ENCODE assay signal across 8 mouse cellular contexts in genomic region chr17:47504941-47505346, GRCm38 (mm10). TPM values are rescaled to one million over a fixed set of nuclear protein-coding genes. Genes with fewer than 3 reads are reported as not detected.
DNase-seq lines count a peak whose midpoint lies in the region; ATAC-seq and TF ChIP-seq lines count a peak whose summit lies in the region.

Ccnd3 (plus strand) TSS chr17:47505051.

- H3K4me1 ChIP-seq in hindbrain, embryonic 11.5 days (replicated peaks; ENCODE audit: control insufficient read depth, insufficient read depth, low read length): peaks cover 7% of the 10 kb centered on the region
- H3K4me1 ChIP-seq in lung, embryonic 16.5 days (replicated peaks; ENCODE audit: control insufficient read depth, insufficient read depth, low read length): peaks cover 44% of the 10 kb centered on the region

- H3K36me3 ChIP-seq in hindbrain, embryonic 11.5 days (ENCODE audit: control insufficient read depth, insufficient read depth, low read length): no peaks in the 10 kb centered on the region
- H3K36me3 ChIP-seq in lung, embryonic 16.5 days (ENCODE audit: control insufficient read depth, insufficient read depth, low read length): no peaks in the 10 kb centered on the region; the same call in 1 of the 2 replicates

- ATAC-seq in CD4-positive, CD25-positive, alpha-beta regulatory T cell, adult 4 months: peak; percentile 30
- no peak for ATAC-seq in hindbrain, embryonic 11.5 days (ENCODE audit: low FRiP score)
- ATAC-seq in lung, embryonic 16.5 days (ENCODE audit: low read depth): peak; percentile 37
- ATAC-seq in neutrophil, adult 5-6 weeks (ENCODE audit: extremely low read depth, insufficient number of reproducible peaks, low FRiP score, poor library complexity, severe bottlenecking): peak; percentile 59

- no peak within 1 kb of the TSS for H3K27ac ChIP-seq in hindbrain, embryonic 11.5 days (ENCODE audit: low read depth, low read length)
- peak within 1 kb of the TSS; percentile 33 for H3K27ac ChIP-seq in lung, embryonic 16.5 days (ENCODE audit: low read length)

- TF ChIP-seq POLR2A in brain, embryonic 14.5 days (IDR thresholded peaks at IDR 0.05; ENCODE audit: borderline replicate concordance, extremely low read depth, insufficient read depth, insufficient read length, poor library complexity, severe bottlenecking): no peak

- peak within 1 kb of the TSS; percentile 64 for H3K9ac ChIP-seq in hindbrain, embryonic 11.5 days (ENCODE audit: low read depth, low read length)
- H3K9ac ChIP-seq in lung, embryonic 16.5 days (ENCODE audit: low read length): peak within 1 kb of the TSS; percentile 60

- no peaks in the 10 kb centered on the region for H3K27me3 ChIP-seq in hindbrain, embryonic 11.5 days (ENCODE audit: control insufficient read depth, insufficient read depth, low read length)
- H3K27me3 ChIP-seq in lung, embryonic 16.5 days (ENCODE audit: control insufficient read depth, insufficient read depth, low read depth, low read length): no peaks in the 10 kb centered on the region

- peak within 1 kb of the TSS; percentile 62 for H3K4me2 ChIP-seq in hindbrain, embryonic 11.5 days (replicated peaks; ENCODE audit: low read depth, low read length)
- peak within 1 kb of the TSS; percentile 61 for H3K4me2 ChIP-seq in lung, embryonic 16.5 days (ENCODE audit: low read depth, low read length)

- 3% methylated on average over 22 of the region's 22 CpGs for WGBS in hindbrain, embryonic 11.5 days
- under 1% methylated on average over 22 of the region's 22 CpGs for WGBS in lung, embryonic 16.5 days

- no peak for TF ChIP-seq CTCF in brain, embryonic 14.5 days (IDR thresholded peaks at IDR 0.05; ENCODE audit: borderline replicate concordance, extremely low read depth, insufficient read depth, insufficient read length)

- no peaks in the 10 kb centered on the region for H3K9me3 ChIP-seq in hindbrain, embryonic 11.5 days (ENCODE audit: control insufficient read depth, low read length)
- H3K9me3 ChIP-seq in lung, embryonic 16.5 days (ENCODE audit: control insufficient read depth, low read length): no peaks in the 10 kb centered on the region

- peak; percentile 37 for DNase-seq in brain, embryonic 14.5 days (ENCODE audit: low read depth)
- DNase-seq in frontal cortex, postnatal 25 days (ENCODE audit: low spot score in 2 of 2): peak; percentile 25 to 39
- peak; percentile 56 for DNase-seq in hindbrain, embryonic 11.5 days (ENCODE audit: low spot score)
- DNase-seq in layer of hippocampus, postnatal 10 days (ENCODE audit: low spot score in 2 of 2): peak; percentile 52 to 59
- peak; percentile 86 for DNase-seq in thymus, postnatal 0 days (ENCODE audit: low spot score)

- H3K4me3 ChIP-seq in hindbrain, embryonic 11.5 days (ENCODE audit: low read depth, low read length): peak within 1 kb of the TSS; percentile 33
- peak within 1 kb of the TSS; percentile 50 for H3K4me3 ChIP-seq in lung, embryonic 16.5 days (ENCODE audit: low read length)

RNA-seq across cellular contexts. Expression of gene Ccnd3, which starts in this region (rescaled TPM):
- polyA plus RNA-seq in CD4-positive, CD25-positive, alpha-beta regulatory T cell, adult 4 months (2017; shearing (Covaris generic)): 100 to 1,000 TPM; 149 to 151 TPM
- polyA plus RNA-seq in brain, embryonic 14.5 days (2012; rRNA removed): 59.7 and 68.5 TPM in 2 replicates
- polyA plus RNA-seq in hindbrain, embryonic 11.5 days (2014; fragmentation: Nextera tagmentation; extraction: Ambion mirVana): 190 and 195 TPM in 2 replicates
- 10 to 100 TPM; 34.7 to 39.6 TPM for total RNA-seq in layer of hippocampus, postnatal 10 days (2021)
- 258 and 277 TPM in 2 replicates for polyA plus RNA-seq in lung, embryonic 16.5 days (2015; fragmentation: Nextera tagmentation; extraction: Ambion mirVana)
- 215 and 232 TPM in 2 replicates for total RNA-seq in neutrophil, adult 5-6 weeks (2017)
- 1,113 and 1,146 TPM in 2 replicates for polyA plus RNA-seq in thymus, postnatal 0 days (2015; fragmentation: Nextera tagmentation; extraction: Ambion mirVana)

Comparison
In these comparisons a context has a peak if more than half of its experiments do, and no peak if none do; other contexts are left out.
1. DNase-seq: peak in every context shown above with its lines; median percentile 86 in thymus, postnatal 0 days; 56 in hindbrain, embryonic 11.5 days; 56 in layer of hippocampus, postnatal 10 days; 37 in brain, embryonic 14.5 days; 32 in frontal cortex, postnatal 25 days.